Mouse (Mus musculus) limb, embryonic 10.5 days (tissue): Measurements from ENCODE around the gene Ampd2. TPM values are rescaled to one million over a fixed set of nuclear protein-coding genes. Genes with fewer than 3 reads are reported as not detected.

Experiments used
- DNase-seq: peaks from one replicate; pipeline ENCODE4 v3.0.0-alpha.2; 2017; ENCODE audit warnings: low spot score
- H3K27ac ChIP-seq: fragments of 300-500 bp; sonication (generic); 2 replicates; pipeline ENCODE4 v1.5.1; 2016; ENCODE audit warnings: mild to moderate bottlenecking
- H3K27me3 ChIP-seq: fragments of 300-500 bp; sonication (generic); 2 replicates; pipeline ENCODE4 v1.6.1; 2016; ENCODE audit warnings: low read depth, mild to moderate bottlenecking; ENCODE audit not compliant: poor library complexity, severe bottlenecking
- H3K36me3 ChIP-seq: fragments of 300-500 bp; sonication (generic); 2 replicates; pipeline ENCODE4 v1.6.1; 2016; ENCODE audit warnings: mild to moderate bottlenecking, moderate library complexity
- H3K4me1 ChIP-seq: fragments of 300-500 bp; sonication (generic); 2 replicates; pipeline ENCODE4 v1.6.1; 2016
- H3K4me3 ChIP-seq: fragments of 300-500 bp; sonication (generic); 2 replicates; pipeline ENCODE4 v1.5.1; 2016; ENCODE audit warnings: mild to moderate bottlenecking, moderate library complexity
- H3K9me3 ChIP-seq: fragments of 300-500 bp; sonication (generic); replicated peaks from 2 replicates; pipeline ENCODE4 v1.6.1; 2016; ENCODE audit warnings: mild to moderate bottlenecking
- WGBS: fragments of 180-500 bp; shearing (Covaris S2); methylation state at CpG from one replicate; pipeline ENCODE4 v1.1.7; 2016; 5-methylcytosine and 5-hydroxymethylcytosine counted together
- polyA plus RNA-seq: library from polyadenylated mRNA; unstranded; fragments of >200 nt; fragmentation: Nextera tagmentation; extraction: Ambion mirVana; gene quantifications from 2 replicates; pipeline ENCODE4 v1.2.1, GENCODE M21; 2016

Ampd2 gene
- polyA plus RNA-seq = 68.8 and 69.7 TPM in 2 replicates

GRCm38 (mm10) chr3:108086470-108086979, at the start of gene Ampd2:
Ampd2 (minus strand) TSS chr3:108086651.
- DNase-seq = peak; percentile 92
- Histone ChIP-seq H3K9me3 (no peaks in the 10 kb centered on the region), H3K4me1 (peaks cover 80% of the 10 kb centered on the region), H3K27ac (peak within 1 kb of the TSS; percentile 92), H3K27me3 (no peaks in the 10 kb centered on the region), H3K4me3 (peak within 1 kb of the TSS; percentile 87), H3K36me3 (no peaks in the 10 kb centered on the region)
- WGBS = under 1% methylated on average over 29 of the region's 29 CpGs

- DNase-seq = no peak
- Histone ChIP-seq H3K4me1 (peaks cover 4% of the 10 kb centered on the region; the same call in 1 of the 2 replicates), H3K36me3 (peaks cover 22% of the 10 kb centered on the region), H3K9me3 (no peaks in the 10 kb centered on the region), H3K27me3 (no peaks in the 10 kb centered on the region), H3K4me3 (no peak overlapping the region), H3K27ac (no peak overlapping the region)
- 91% methylated on average over 11 of the region's 11 CpGs for WGBS
These were observed 48.2 kb upstream of the Ampd2 start for GRCm38 (mm10) chr3:108134701-108135100.

- Histone ChIP-seq H3K36me3 (peaks cover 14% of the 10 kb centered on the region), H3K9me3 (no peaks in the 10 kb centered on the region), H3K4me1 (peaks cover 23% of the 10 kb centered on the region), H3K4me3 (no peak overlapping the region), H3K27ac (no peak overlapping the region), H3K27me3 (no peaks in the 10 kb centered on the region)
- WGBS = 91% methylated on average over 1 of the region's 1 CpGs
- DNase-seq = no peak
These were observed 46.0 kb upstream of the Ampd2 start for GRCm38 (mm10) chr3:108132484-108132883.

GRCm38 (mm10) chr3:108131821-108132220, 45.4 kb upstream of the Ampd2 start:
- Histone ChIP-seq H3K27ac (no peak overlapping the region), H3K4me1 (peaks cover 23% of the 10 kb centered on the region), H3K9me3 (no peaks in the 10 kb centered on the region), H3K36me3 (peaks cover 7% of the 10 kb centered on the region), H3K4me3 (no peak overlapping the region), H3K27me3 (no peaks in the 10 kb centered on the region)
- 79% methylated on average over 1 of the region's 1 CpGs for WGBS
- DNase-seq = no peak

- H3K4me1 ChIP-seq = peaks cover 23% of the 10 kb centered on the region
- 92% methylated on average over 5 of the region's 5 CpGs for WGBS
- no peaks in the 10 kb centered on the region for H3K9me3 ChIP-seq
- no peak overlapping the region for H3K27ac ChIP-seq
- H3K27me3 ChIP-seq = no peaks in the 10 kb centered on the region
- H3K4me3 ChIP-seq = no peak overlapping the region
- H3K36me3 ChIP-seq = peaks cover 7% of the 10 kb centered on the region; the same call in 1 of the 2 replicates
- DNase-seq = no peak
These were observed 44.8 kb upstream of the Ampd2 start for GRCm38 (mm10) chr3:108131216-108131615.

GRCm38 (mm10) chr3:108129804-108130203, 43.4 kb upstream of the Ampd2 start:
- no peak for DNase-seq
- Histone ChIP-seq H3K4me1 (peaks cover 23% of the 10 kb centered on the region), H3K36me3 (0 out of 2 replicates have a peak, but pooled peaks cover 2% of the 10 kb centered on the region), H3K27me3 (no peaks in the 10 kb centered on the region), H3K4me3 (no peak overlapping the region), H3K9me3 (no peaks in the 10 kb centered on the region), H3K27ac (no peak overlapping the region)
- WGBS = 92% methylated on average over 4 of the region's 4 CpGs

- WGBS = 86% methylated on average over 4 of the region's 4 CpGs
- no peaks in the 10 kb centered on the region for H3K9me3 ChIP-seq
- 0 out of 2 replicates have a peak, but pooled peaks cover 2% of the 10 kb centered on the region for H3K36me3 ChIP-seq
- no peaks in the 10 kb centered on the region for H3K27me3 ChIP-seq
- H3K27ac ChIP-seq = no peak overlapping the region
- H3K4me1 ChIP-seq = peaks cover 23% of the 10 kb centered on the region
- H3K4me3 ChIP-seq = no peak overlapping the region
- DNase-seq = no peak
These were observed 42.9 kb upstream of the Ampd2 start for GRCm38 (mm10) chr3:108129367-108129766.

GRCm38 (mm10) chr3:108128520-108128919, 42.1 kb upstream of the Ampd2 start:
- DNase-seq = no peak
- Histone ChIP-seq H3K4me3 (no peak overlapping the region), H3K27me3 (no peaks in the 10 kb centered on the region), H3K4me1 (peaks cover 23% of the 10 kb centered on the region), H3K36me3 (peaks cover 3% of the 10 kb centered on the region), H3K27ac (no peak overlapping the region), H3K9me3 (no peaks in the 10 kb centered on the region)
- 74% methylated on average over 5 of the region's 5 CpGs for WGBS

GRCm38 (mm10) chr3:108126327-108126726, 39.9 kb upstream of the Ampd2 start:
- H3K27ac ChIP-seq = no peak overlapping the region
- H3K4me3 ChIP-seq = no peak overlapping the region
- DNase-seq = no peak
- 89% methylated on average over 3 of the region's 3 CpGs for WGBS
- H3K9me3 ChIP-seq = no peaks in the 10 kb centered on the region
- peaks cover 19% of the 10 kb centered on the region for H3K4me1 ChIP-seq
- peaks cover 24% of the 10 kb centered on the region for H3K36me3 ChIP-seq
- H3K27me3 ChIP-seq = no peaks in the 10 kb centered on the region

GRCm38 (mm10) chr3:108124131-108124530, 37.7 kb upstream of the Ampd2 start:
- 65% methylated on average over 1 of the region's 1 CpGs for WGBS
- no peak for DNase-seq
- Histone ChIP-seq H3K27me3 (no peaks in the 10 kb centered on the region), H3K4me3 (no peak overlapping the region), H3K36me3 (peaks cover 44% of the 10 kb centered on the region), H3K9me3 (no peaks in the 10 kb centered on the region), H3K27ac (no peak overlapping the region), H3K4me1 (peaks cover 13% of the 10 kb centered on the region)

- no peaks in the 10 kb centered on the region for H3K9me3 ChIP-seq
- WGBS = 97% methylated on average over 5 of the region's 5 CpGs
- H3K36me3 ChIP-seq = peaks cover 53% of the 10 kb centered on the region
- DNase-seq = no peak
- no peak overlapping the region for H3K4me3 ChIP-seq
- H3K27ac ChIP-seq = no peak overlapping the region
- H3K27me3 ChIP-seq = no peaks in the 10 kb centered on the region
- peaks cover 4% of the 10 kb centered on the region for H3K4me1 ChIP-seq
These were observed 36.8 kb upstream of the Ampd2 start for GRCm38 (mm10) chr3:108123242-108123641.

GRCm38 (mm10) chr3:108121101-108121500, 34.6 kb upstream of the Ampd2 start:
- no peak overlapping the region for H3K4me3 ChIP-seq
- WGBS = 86% methylated on average over 3 of the region's 3 CpGs
- no peak for DNase-seq
- H3K4me1 ChIP-seq = no peaks in the 10 kb centered on the region
- no peaks in the 10 kb centered on the region for H3K9me3 ChIP-seq
- no peaks in the 10 kb centered on the region for H3K27me3 ChIP-seq
- peaks cover 72% of the 10 kb centered on the region for H3K36me3 ChIP-seq
- no peak overlapping the region for H3K27ac ChIP-seq

GRCm38 (mm10) chr3:108117465-108117864, 31.0 kb upstream of the Ampd2 start:
- Histone ChIP-seq H3K27me3 (no peaks in the 10 kb centered on the region), H3K27ac (no peak overlapping the region), H3K9me3 (no peaks in the 10 kb centered on the region), H3K4me1 (no peaks in the 10 kb centered on the region), H3K36me3 (peaks cover 95% of the 10 kb centered on the region), H3K4me3 (no peak overlapping the region)
- DNase-seq = no peak
- WGBS = 96% methylated on average over 6 of the region's 6 CpGs
